Mouse (Mus musculus) liver, embryonic 18 days (tissue): ENCODE results near the gene Tbc1d25. TPM values are rescaled to one million over a fixed set of nuclear protein-coding genes. Genes with fewer than 3 reads are reported as not detected.

Experiments used
- polyA plus RNA-seq: library from polyadenylated mRNA; depleted of rRNA; stranded (reverse); fragments of >200 nt; gene quantifications from 2 replicates; pipeline ENCODE4 v1.2.3, GENCODE M21; 2012; rRNA removed

The Tbc1d25 gene
- polyA plus RNA-seq, result 4.0 and 4.4 TPM in 2 replicates

GRCm38 (mm10) chrX:8175504-8176385, at the start of gene Tbc1d25:
Gene Tbc1d25, minus strand, starts transcription at chrX:8176181.

DNA sequence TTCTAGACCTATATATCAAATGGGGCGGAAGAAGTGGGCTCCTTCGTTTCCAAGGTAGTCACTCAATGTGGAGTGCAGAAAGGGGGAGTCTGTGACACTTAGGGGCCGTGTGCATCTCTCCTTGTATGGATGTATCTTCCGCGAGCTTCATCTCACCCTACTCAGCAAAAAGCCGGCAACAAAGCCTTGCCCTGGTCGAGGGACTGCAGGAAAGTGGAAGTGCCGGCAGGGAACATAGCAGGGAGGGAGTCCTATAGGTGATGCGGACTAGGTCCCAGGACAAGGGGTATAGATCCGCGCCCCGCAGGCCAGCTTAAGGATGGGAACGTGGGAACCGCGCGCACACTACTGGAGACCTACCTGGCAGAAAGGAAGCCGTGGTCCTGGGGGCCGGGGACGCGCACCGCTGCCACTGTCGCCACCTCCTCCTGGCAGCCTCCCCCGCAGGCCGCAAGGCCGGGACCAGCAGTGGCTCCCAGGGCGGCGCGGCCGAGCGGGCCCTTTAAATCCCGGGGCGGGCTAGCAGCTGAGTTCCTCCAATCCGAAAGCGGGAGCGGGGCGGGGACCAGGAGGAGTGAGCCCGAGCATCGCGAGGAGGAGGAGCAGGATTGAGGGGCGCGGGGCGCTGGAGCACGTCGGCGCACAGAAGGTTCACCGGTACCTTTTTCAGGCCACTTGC, 30.2 kb upstream of the Tbc1d25 start, which contains the start of gene Porcn:
Gene Porcn, minus strand, starts transcription at position 511 of the 679 bp plus-strand sequence.

DNA sequence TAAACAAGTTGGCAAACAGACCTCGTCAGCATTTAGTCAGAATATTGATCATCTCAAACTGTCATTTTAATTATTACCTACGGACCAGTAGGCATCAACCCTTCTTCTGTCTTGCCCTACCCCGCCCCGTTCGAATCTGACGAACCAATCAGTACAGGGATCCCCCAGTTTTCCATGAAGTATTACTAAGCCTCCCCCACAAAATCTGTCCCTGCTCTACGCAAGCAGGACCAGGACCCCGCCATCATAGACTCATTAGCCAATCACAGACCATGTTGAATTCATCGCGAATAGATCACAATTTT, 17.4 kb upstream of the Tbc1d25 start, which contains the start of gene Ebp:
Gene Ebp, minus strand, starts transcription at position 94 of the 305 bp plus-strand sequence.

GRCm38 (mm10) chrX:8145153-8145991, 30.6 kb downstream of the Tbc1d25 start, which contains the start of gene Rbm3:
Gene Rbm3, minus strand, starts transcription at chrX:8145880.

GRCm38 (mm10) chrX:8132017-8132976, 43.7 kb downstream of the Tbc1d25 start, which contains the start of gene Wdr13:
Gene Wdr13, minus strand, starts transcription at chrX:8132892.

Other genes with a start within 250 kb of the Tbc1d25 start
- gene Eras, start 247.6 kb downstream of the Tbc1d25 start, polyA plus RNA-seq, result not detected in 2 replicates
- 15.8 and 17.9 TPM in 2 replicates for gene Hdac6, start 228.3 kb downstream of the Tbc1d25 start, polyA plus RNA-seq
- gene Gata1, start 198.1 kb downstream of the Tbc1d25 start, polyA plus RNA-seq, result 46.9 and 48.4 TPM in 2 replicates
- 0.67 and 1.2 TPM in 2 replicates for gene Glod5, start 157.7 kb downstream of the Tbc1d25 start, polyA plus RNA-seq
- 15.2 and 16.4 TPM in 2 replicates for gene Suv39h1, start 101.4 kb downstream of the Tbc1d25 start, polyA plus RNA-seq
- gene Was, start 85.7 kb downstream of the Tbc1d25 start, polyA plus RNA-seq, result 11.4 and 12.1 TPM in 2 replicates
- 18.9 and 22.6 TPM in 2 replicates for gene Wdr13, start 43.3 kb downstream of the Tbc1d25 start, polyA plus RNA-seq
- gene Rbm3, start 30.3 kb downstream of the Tbc1d25 start, polyA plus RNA-seq, result 156 and 159 TPM in 2 replicates
- gene Ebp, start 17.3 kb upstream of the Tbc1d25 start, polyA plus RNA-seq, result 68.2 and 80.5 TPM in 2 replicates
- gene Porcn, start 30.3 kb upstream of the Tbc1d25 start, polyA plus RNA-seq, result 4.9 and 5.1 TPM in 2 replicates
- 16.6 and 17.2 TPM in 2 replicates for gene Ftsj1, start 76.2 kb upstream of the Tbc1d25 start, polyA plus RNA-seq
- gene Slc38a5, start 95.0 kb upstream of the Tbc1d25 start, polyA plus RNA-seq, result 16.6 and 19.2 TPM in 2 replicates
- not detected in 2 replicates for gene Ssxb10, start 151.2 kb upstream of the Tbc1d25 start, polyA plus RNA-seq
- gene Ssxb9, start 190.8 kb upstream of the Tbc1d25 start, polyA plus RNA-seq, result not detected in 2 replicates
- gene Ssxb1, start 237.1 kb upstream of the Tbc1d25 start, polyA plus RNA-seq, result not detected in 2 replicates